Mouse (Mus musculus) heart, postnatal 0 days (tissue): Measurements from ENCODE around the gene Suds3. TPM values are rescaled to one million over a fixed set of nuclear protein-coding genes. Genes with fewer than 3 reads are reported as not detected.

Experiments
- ATAC-seq: fragments of 200-750 bp; cut with Nextera tagmentation; 2 replicates; pipeline ENCODE4 v1.8.0; 2017; ENCODE audit warnings: low read depth, moderate number of reproducible peaks, moderate library complexity; ENCODE audit not compliant: insufficient read depth
- DNase-seq: peaks from one replicate; pipeline ENCODE4 v3.0.0-alpha.2; 2016; ENCODE audit warnings: low spot score
- H3K27ac ChIP-seq: fragments of 300-500 bp; sonication (generic); 2 replicates; pipeline ENCODE4 v1.5.1; 2014; ENCODE audit warnings: low read depth, mild to moderate bottlenecking
- H3K27me3 ChIP-seq: fragments of 300-500 bp; sonication (generic); 2 replicates; pipeline ENCODE4 v1.6.1; 2014; ENCODE audit warnings: low read length, mixed read lengths; ENCODE audit not compliant: control insufficient read depth, insufficient read depth
- H3K36me3 ChIP-seq: fragments of 300-500 bp; sonication (generic); replicated peaks from 2 replicates; pipeline ENCODE4 v1.6.1; 2014; ENCODE audit warnings: low read length, mixed read lengths; ENCODE audit not compliant: control insufficient read depth, insufficient read depth
- H3K4me1 ChIP-seq: fragments of 300-500 bp; sonication (generic); 2 replicates; pipeline ENCODE4 v1.6.1; 2014; ENCODE audit warnings: antibody characterized with exemption; ENCODE audit not compliant: control insufficient read depth, insufficient read depth
- H3K4me2 ChIP-seq: fragments of 300-500 bp; sonication (generic); 2 replicates; pipeline ENCODE4 v1.6.1; 2014; ENCODE audit warnings: low read depth, mild to moderate bottlenecking, low read length, moderate library complexity
- H3K4me3 ChIP-seq: fragments of 300-500 bp; sonication (generic); 2 replicates; pipeline ENCODE4 v1.5.1; 2014; ENCODE audit warnings: low read depth, low read length
- H3K9ac ChIP-seq: fragments of 300-500 bp; sonication (generic); replicated peaks from 2 replicates; pipeline ENCODE4 v1.6.1; 2014; ENCODE audit warnings: low read depth, low read length, mixed read lengths
- H3K9me3 ChIP-seq: fragments of 300-500 bp; sonication (generic); replicated peaks from 2 replicates; pipeline ENCODE4 v1.6.1; 2016; ENCODE audit warnings: low read length; ENCODE audit not compliant: control insufficient read depth
- CTCF ChIP-seq: IDR thresholded peaks from 2 replicates; pipeline ENCODE4 v1.5.1; 2016; ENCODE audit warnings: antibody characterized with exemption, control low read depth, low read depth
- EP300 ChIP-seq: IDR thresholded peaks from 2 replicates; pipeline ENCODE4 v1.6.1; 2016; ENCODE audit warnings: antibody characterized with exemption, low read depth
- WGBS: fragments of 180-500 bp; shearing (Covaris S2); extraction: QIAGEN DNeasy Blood & Tissue Kit; methylation state at CpG from one replicate; pipeline ENCODE4 v1.1.7; 2014; 5-methylcytosine and 5-hydroxymethylcytosine counted together
- polyA plus RNA-seq: library from polyadenylated mRNA; unstranded; fragments of >200 nt; fragmentation: Nextera tagmentation; extraction: Ambion mirVana; gene quantifications from 2 replicates; pipeline ENCODE4 v1.2.1, GENCODE M21; 2015
- total RNA-seq: library from RNA; depleted of rRNA; stranded (reverse); fragments of >200 nt; gene quantifications from 2 replicates; pipeline ENCODE4 v1.2.3, GENCODE M21; 2014; ENCODE audit warnings: low replicate concordance

Gene Suds3
- total and polyA plus RNA-seq, 2 experiments from 2014 or later = 36.9 to 50.1 TPM

DNA sequence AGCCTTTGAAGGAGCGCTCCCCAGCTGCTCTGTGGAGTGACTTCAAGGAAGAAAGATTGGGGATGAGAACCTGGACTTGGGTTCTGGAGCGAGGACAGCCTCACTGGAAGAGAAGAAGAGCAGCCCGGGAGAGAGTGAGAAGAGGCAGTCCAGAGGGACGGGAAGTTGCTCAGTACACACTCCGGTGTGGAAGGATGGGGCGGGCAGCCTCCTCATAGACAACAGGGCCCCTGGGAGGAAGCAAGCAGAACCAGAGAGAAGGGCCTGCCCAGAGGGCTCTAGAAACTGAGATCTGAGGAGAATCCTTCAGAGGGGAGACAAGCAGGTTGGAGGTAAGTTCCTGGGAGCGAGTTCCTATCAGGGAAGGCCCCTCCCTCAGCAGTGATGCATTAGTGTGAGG is 24.5 kb upstream of the Suds3 start:
- H3K36me3 ChIP-seq = no peaks in the 10 kb centered on the region
- H3K27me3 ChIP-seq = no peaks in the 10 kb centered on the region
- H3K4me2 ChIP-seq = no peak overlapping the region
- ATAC-seq = no peak
- TF ChIP-seq EP300 (no peak), CTCF (no peak)
- 50% methylated on average over 7 of the region's 7 CpGs for WGBS
- no peak overlapping the region for H3K4me3 ChIP-seq
- no peak for DNase-seq
- H3K9me3 ChIP-seq = no peaks in the 10 kb centered on the region
- peak overlapping the region; percentile 38; the same call in 1 of the 2 replicates for H3K27ac ChIP-seq
- H3K4me1 ChIP-seq = peaks cover 15% of the 10 kb centered on the region
- no peak overlapping the region; the same call in 1 of the 2 replicates for H3K9ac ChIP-seq

- Histone ChIP-seq H3K4me1 (peaks cover 21% of the 10 kb centered on the region), H3K9ac (no peak overlapping the region), H3K9me3 (no peaks in the 10 kb centered on the region), H3K27ac (0 out of 2 replicates have a peak overlapping the region, but pooled peaks have one; percentile 38), H3K27me3 (no peaks in the 10 kb centered on the region), H3K4me3 (no peak overlapping the region), H3K4me2 (no peak overlapping the region), H3K36me3 (no peaks in the 10 kb centered on the region)
- DNase-seq = no peak
- TF ChIP-seq EP300 = no peak
- TF ChIP-seq CTCF = no peak
- 69% methylated on average over 8 of the region's 8 CpGs for WGBS
- no peak for ATAC-seq
These were observed 23.9 kb upstream of the Suds3 start for GRCm38 (mm10) chr5:117139822-117140221.

GRCm38 (mm10) chr5:117138295-117138988 is 22.5 kb upstream of the Suds3 start:
- Histone ChIP-seq H3K27ac (peak overlapping the region; percentile 56; the same call in 1 of the 2 replicates), H3K4me2 (no peak overlapping the region), H3K4me1 (peaks cover 30% of the 10 kb centered on the region), H3K36me3 (no peaks in the 10 kb centered on the region), H3K9ac (no peak overlapping the region), H3K4me3 (no peak overlapping the region), H3K27me3 (no peaks in the 10 kb centered on the region), H3K9me3 (no peaks in the 10 kb centered on the region)
- no peak for TF ChIP-seq CTCF
- TF ChIP-seq EP300 = no peak
- peak; percentile 51 for ATAC-seq
- WGBS = 56% methylated on average over 11 of the region's 11 CpGs
- peak; percentile 53 for DNase-seq

GRCm38 (mm10) chr5:117137594-117137993 is 21.7 kb upstream of the Suds3 start:
- ATAC-seq = no peak
- WGBS = 62% methylated on average over 8 of the region's 8 CpGs
- Histone ChIP-seq H3K9ac (no peak overlapping the region), H3K4me3 (no peak overlapping the region), H3K27me3 (no peaks in the 10 kb centered on the region), H3K9me3 (no peaks in the 10 kb centered on the region), H3K27ac (no peak overlapping the region; the same call in 1 of the 2 replicates), H3K36me3 (no peaks in the 10 kb centered on the region), H3K4me2 (no peak overlapping the region), H3K4me1 (peaks cover 30% of the 10 kb centered on the region)
- no peak for TF ChIP-seq CTCF
- no peak for TF ChIP-seq EP300
- DNase-seq = no peak

DNA sequence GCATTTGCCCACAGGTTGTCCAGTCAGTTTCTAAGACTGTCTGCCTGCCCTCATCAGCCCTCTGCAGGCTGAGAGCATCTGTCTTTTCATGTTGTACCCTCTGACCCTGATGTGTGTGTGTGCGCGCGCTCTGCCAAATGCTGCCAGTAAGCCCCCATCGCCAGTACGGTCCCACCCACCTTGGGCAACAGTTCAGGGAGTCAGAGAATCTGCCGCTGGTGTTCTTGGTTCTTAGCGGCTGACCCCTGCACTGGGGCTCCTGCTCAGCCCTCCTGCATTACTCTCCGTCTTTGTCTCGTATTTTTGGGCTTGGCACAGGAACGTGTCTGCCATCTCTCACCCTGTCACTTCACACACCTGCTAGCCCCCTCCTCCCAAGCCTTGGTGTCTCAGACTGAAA is 21.1 kb upstream of the Suds3 start:
- ATAC-seq = no peak
- no peak overlapping the region for H3K4me2 ChIP-seq

More for the DNA sequence above, 21.1 kb upstream of the Suds3 start:
- WGBS = 55% methylated on average over 10 of the region's 10 CpGs
- Histone ChIP-seq H3K4me1 (peaks cover 30% of the 10 kb centered on the region), H3K27ac (no peak overlapping the region; the same call in 1 of the 2 replicates), H3K9me3 (no peaks in the 10 kb centered on the region), H3K36me3 (no peaks in the 10 kb centered on the region), H3K27me3 (no peaks in the 10 kb centered on the region), H3K4me3 (no peak overlapping the region), H3K9ac (no peak overlapping the region)
- TF ChIP-seq CTCF = no peak
- no peak for TF ChIP-seq EP300
- DNase-seq = no peak
